Mouse (Mus musculus) heart, embryonic 11.5 days (tissue): ENCODE results near the gene Chka. TPM values are rescaled to one million over a fixed set of nuclear protein-coding genes. Genes with fewer than 3 reads are reported as not detected.

ENCODE experiments used
- polyA plus RNA-seq: library from polyadenylated mRNA; unstranded; fragments of >200 nt; fragmentation: Nextera tagmentation; extraction: Ambion mirVana; gene quantifications from 2 replicates; pipeline ENCODE4 v1.2.1, GENCODE M21; 2014

Chka gene
- polyA plus RNA-seq, 1 experiment from 2014 or later, result 26.6 TPM

Other genes with a start within 250 kb of the Chka start
- 4.6 and 5.3 TPM in 2 replicates for gene Lrp5, start 165.2 kb upstream of the Chka start, polyA plus RNA-seq
- 30.3 and 33.6 TPM in 2 replicates for gene 1810055G02Rik, start 143.5 kb upstream of the Chka start, polyA plus RNA-seq
- gene Kmt5b, start 84.4 kb upstream of the Chka start, polyA plus RNA-seq, result 22.2 and 27.6 TPM in 2 replicates
- gene Tcirg1, start 55.4 kb downstream of the Chka start, polyA plus RNA-seq, result 16.2 and 18.7 TPM in 2 replicates
- 364 and 376 TPM in 2 replicates for gene Ndufs8, start 61.0 kb downstream of the Chka start, polyA plus RNA-seq
- 2.3 and 2.4 TPM in 2 replicates for gene Aldh3b1, start 78.0 kb downstream of the Chka start, polyA plus RNA-seq
- gene Unc93b1, start 83.4 kb downstream of the Chka start, polyA plus RNA-seq, result 4.5 and 6.2 TPM in 2 replicates
- gene Aldh3b3, start 106.9 kb downstream of the Chka start, polyA plus RNA-seq, result not detected in 2 replicates
- 0.16 TPM in 1 of 2 replicates, not detected in the other for gene Aldh3b2, start 120.6 kb downstream of the Chka start, polyA plus RNA-seq
- gene Acy3, start 134.8 kb downstream of the Chka start, polyA plus RNA-seq, result 8.0 and 11.3 TPM in 2 replicates
- 0.11 TPM in 1 of 2 replicates, not detected in the other for gene Tbx10, start 141.0 kb downstream of the Chka start, polyA plus RNA-seq
- gene Nudt8, start 148.8 kb downstream of the Chka start, polyA plus RNA-seq, result 48.0 and 48.8 TPM in 2 replicates
- gene Gm49405, start 148.9 kb downstream of the Chka start, polyA plus RNA-seq, result 2.3 and 2.5 TPM in 2 replicates
- gene Doc2g, start 151.5 kb downstream of the Chka start, polyA plus RNA-seq, result 64.5 and 65.9 TPM in 2 replicates
- gene Ndufv1, start 161.0 kb downstream of the Chka start, polyA plus RNA-seq, result 369 and 417 TPM in 2 replicates
- 359 and 387 TPM in 2 replicates for gene Gstp1, start 186.2 kb downstream of the Chka start, polyA plus RNA-seq
- 2.9 and 3.4 TPM in 2 replicates for gene Gstp2, start 194.2 kb downstream of the Chka start, polyA plus RNA-seq
- gene Gstp3, start 207.8 kb downstream of the Chka start, polyA plus RNA-seq, result 0.49 TPM in 1 of 2 replicates, not detected in the other
- not detected in 2 replicates for gene Cabp2, start 229.8 kb downstream of the Chka start, polyA plus RNA-seq
- gene Cdk2ap2, start 245.4 kb downstream of the Chka start, polyA plus RNA-seq, result 63.4 and 64.0 TPM in 2 replicates
- 15.5 and 17.3 TPM in 2 replicates for gene Pitpnm1, start 248.2 kb downstream of the Chka start, polyA plus RNA-seq